Mouse (Mus musculus) kidney, adult 11 months (tissue): ENCODE results near the gene Gm17728.
"Not testable (repeated sequence)": the region's sequence is repeated elsewhere in the genome, so short reads cannot be mapped to it uniquely, and the experiment has no call there.

ENCODE experiments used
- DNase-seq: peaks from one replicate; pipeline ENCODE4 v3.0.0; 2022

The Gm17728 gene

GRCm38 (mm10) chr17:9421760-9422159 lies at the start of gene Gm17728:
Gene Gm17728, plus strand, starts transcription at chr17:9422060.
- DNase-seq, result not testable (repeated sequence)

- DNase-seq, result no peak
Measured at GRCm38 (mm10) chr17:9397493-9397892, 24.4 kb upstream of the Gm17728 start.

- no peak for DNase-seq
Measured at GRCm38 (mm10) chr17:9398551-9398950, 23.3 kb upstream of the Gm17728 start.

- DNase-seq, result no peak
Measured at GRCm38 (mm10) chr17:9403991-9404390, 17.9 kb upstream of the Gm17728 start.

GRCm38 (mm10) chr17:9407640-9408039 lies 14.2 kb upstream of the Gm17728 start:
- no peak for DNase-seq

- DNase-seq, result no peak
Measured at GRCm38 (mm10) chr17:9419016-9419415, 2.8 kb upstream of the Gm17728 start.

GRCm38 (mm10) chr17:9428374-9428994 lies 6.6 kb downstream of the Gm17728 start:
- DNase-seq, result no peak

GRCm38 (mm10) chr17:9439997-9440655 lies 18.3 kb downstream of the Gm17728 start:
- DNase-seq, result no peak

- no peak for DNase-seq
Measured at GRCm38 (mm10) chr17:9456406-9456805, 34.5 kb downstream of the Gm17728 start.

- DNase-seq, result no peak
Measured at GRCm38 (mm10) chr17:9460904-9461303, 39.0 kb downstream of the Gm17728 start.
